Mouse (Mus musculus) layer of hippocampus, postnatal 14 days (tissue): ENCODE measurements around the gene Ppp1r15b. TPM values are rescaled to one million over a fixed set of nuclear protein-coding genes. Genes with fewer than 3 reads are reported as not detected.

Experiments
- DNase-seq, 2 experiments: peaks; one replicate each; pipeline ENCODE4 v3.0.0; 2021 to 2022; ENCODE audit warnings: low spot score in 2 of 2, mixed read lengths in 1 of 2
- total RNA-seq, 2 experiments: library from RNA; stranded (reverse); gene quantifications; 2 replicates each; pipeline ENCODE4 v1.2.3; 2021

The Ppp1r15b gene
- total RNA-seq, 2 experiments from 2014 or later: 45.3 to 45.9 TPM

DNA sequence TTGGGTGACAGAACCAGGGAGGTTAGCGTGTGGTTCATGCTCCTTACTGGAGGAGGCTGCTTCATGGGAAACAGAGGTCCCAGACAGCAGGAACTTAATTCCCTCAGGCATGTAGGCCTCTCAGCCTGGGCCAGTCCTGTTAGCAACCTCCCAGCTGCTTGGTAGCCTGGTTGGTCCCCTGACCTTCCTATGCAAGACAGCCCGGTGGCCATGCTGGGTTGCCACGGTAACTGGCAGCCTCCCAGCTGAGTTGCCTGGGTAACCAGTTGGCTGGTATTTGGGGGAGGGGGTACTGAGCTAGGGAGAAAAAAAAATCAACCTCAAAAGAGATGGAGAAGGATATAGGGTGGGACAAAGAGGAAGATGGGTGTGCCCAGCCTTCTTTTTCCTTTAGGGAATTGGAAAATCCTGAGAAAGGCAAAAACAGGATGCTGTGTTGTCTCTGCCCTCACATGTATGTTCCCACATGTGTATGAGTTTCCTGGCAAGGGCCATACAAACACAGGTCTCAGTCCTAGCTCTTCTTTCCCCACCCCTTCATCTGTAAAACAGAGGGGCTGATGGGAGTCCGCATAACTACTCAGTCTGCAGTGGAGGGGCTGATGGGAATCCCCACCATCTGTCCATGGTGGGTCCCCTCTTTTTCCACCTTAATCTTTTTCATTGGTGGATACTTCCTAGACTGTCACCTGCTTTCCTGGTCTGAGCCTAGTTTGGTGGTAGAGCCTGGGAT lies 57.2 kb downstream of the Ppp1r15b start:
- DNase-seq: no peak

DNA sequence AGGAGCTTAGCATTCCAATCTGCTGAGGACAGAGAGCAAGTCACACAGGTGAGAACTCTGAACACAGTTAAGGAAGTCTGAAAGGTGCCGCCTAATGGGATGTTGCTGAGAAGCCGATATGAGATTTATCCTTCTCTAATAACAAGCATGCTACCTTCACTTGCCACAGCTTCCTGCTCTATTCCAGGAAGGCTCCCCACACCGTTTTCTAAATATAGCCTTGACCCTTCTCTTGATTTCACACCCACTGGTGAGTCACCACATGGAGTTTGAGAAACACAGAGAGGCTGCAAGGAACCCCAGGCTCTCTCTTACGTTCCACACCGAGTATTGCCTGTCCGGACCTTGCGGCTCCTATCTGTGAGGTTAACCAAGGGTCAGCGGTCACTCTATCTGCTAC lies 57.8 kb downstream of the Ppp1r15b start:
- DNase-seq: no peak

Other genes with a start within 250 kb of the Ppp1r15b start
- 10 to 100 TPM; 91.6 to 94.7 TPM for gene Mdm4, start 100.6 kb upstream of the Ppp1r15b start, total RNA-seq
- gene Pik3c2b, start 85.5 kb upstream of the Ppp1r15b start, total RNA-seq: 10 to 100 TPM; 18.0 to 19.1 TPM
- gene Plekha6, start 33.1 kb downstream of the Ppp1r15b start, total RNA-seq: 10 to 100 TPM; 48.6 to 51.9 TPM
- gene Golt1a, start 178.7 kb downstream of the Ppp1r15b start, total RNA-seq: not detected
- not detected for gene Kiss1, start 190.7 kb downstream of the Ppp1r15b start, total RNA-seq
- gene Ren1, start 219.4 kb downstream of the Ppp1r15b start, total RNA-seq: under 1 TPM in 1 of 2 experiments, not detected in 1; 0.28 TPM
- 1 to 10 TPM; 5.3 to 5.9 TPM for gene Etnk2, start 232.4 kb downstream of the Ppp1r15b start, total RNA-seq